Mouse (Mus musculus) 3134 (cell line): ENCODE data around the gene Fam208b.

ENCODE experiments used
- DNase-seq: peaks from one replicate; pipeline ENCODE4 v3.0.0-alpha.2; 2011; ENCODE audit warnings: low spot score; ENCODE audit not compliant: insufficient read length; ENCODE audit errors: extremely low read depth

Fam208b gene

GRCm38 (mm10) chr13:3610795-3611438 is at the start of gene Fam208b:
TSS of gene Fam208b (minus strand) at chr13:3611108.
- peak; percentile 97 for DNase-seq

DNA sequence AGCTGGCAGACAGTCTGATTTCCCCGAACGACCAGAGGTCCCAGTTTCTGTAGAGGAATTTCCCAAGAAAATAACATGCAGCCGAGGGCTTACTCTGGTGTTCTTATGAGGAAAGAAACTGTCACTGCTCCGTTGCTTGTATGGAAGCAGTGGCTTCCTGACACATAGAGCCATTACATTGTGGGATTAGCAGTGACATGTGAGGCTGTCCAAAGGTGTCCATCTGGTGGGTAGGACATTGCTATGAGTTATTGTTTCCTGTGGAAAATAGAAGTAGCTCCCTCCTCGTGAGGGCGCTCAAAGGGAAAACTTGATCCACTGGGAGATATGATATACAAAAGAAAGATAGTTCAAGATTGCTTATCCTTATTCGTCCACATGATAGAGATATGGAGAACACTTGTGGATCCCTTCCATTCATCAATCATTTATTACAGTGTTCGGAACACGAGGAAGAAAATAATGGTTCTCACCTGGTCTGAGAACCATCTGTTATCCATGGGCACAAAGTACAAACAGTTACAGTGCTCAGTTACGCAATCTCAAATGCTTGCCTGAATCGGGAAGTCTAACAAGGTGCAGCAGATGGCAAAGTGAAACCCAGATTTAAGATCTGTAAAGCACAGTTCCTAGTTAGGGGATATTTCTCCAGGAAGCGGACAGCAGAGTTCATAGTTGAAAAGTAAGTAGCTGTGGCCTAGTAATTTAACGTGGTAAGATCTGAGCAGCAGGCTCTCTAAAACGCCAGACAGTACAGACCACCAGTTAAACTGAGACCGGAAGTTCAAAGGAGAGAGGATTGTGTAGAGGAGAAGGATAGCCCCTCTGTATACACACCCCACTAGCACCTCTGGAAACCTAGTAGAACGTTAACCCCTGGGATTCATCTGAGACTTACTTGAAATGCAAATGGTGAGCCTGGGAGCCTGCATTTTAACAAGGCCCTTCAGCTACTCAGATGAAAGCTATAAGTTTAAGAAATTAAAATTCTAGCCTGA is 48.6 kb upstream of the Fam208b start:
- DNase-seq, result no peak

DNA sequence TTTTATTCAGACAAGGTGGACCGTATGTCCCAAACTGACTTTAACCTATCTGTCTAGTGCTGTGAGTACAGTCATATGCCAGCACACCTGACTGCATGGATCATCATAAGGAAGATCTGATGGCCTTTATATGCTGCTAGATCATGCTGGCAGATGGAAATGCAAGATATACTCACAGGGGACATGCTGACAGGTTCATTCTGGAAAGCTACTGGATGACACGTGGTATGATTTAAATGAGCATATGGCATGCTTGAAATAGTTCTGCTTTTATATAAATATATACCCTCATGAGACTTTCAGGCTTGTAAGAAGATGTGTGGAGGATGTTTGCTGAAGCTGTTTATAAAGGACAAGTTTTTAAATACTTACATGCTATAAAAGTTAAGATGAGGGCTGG is 43.5 kb upstream of the Fam208b start:
- DNase-seq, result no peak

DNA sequence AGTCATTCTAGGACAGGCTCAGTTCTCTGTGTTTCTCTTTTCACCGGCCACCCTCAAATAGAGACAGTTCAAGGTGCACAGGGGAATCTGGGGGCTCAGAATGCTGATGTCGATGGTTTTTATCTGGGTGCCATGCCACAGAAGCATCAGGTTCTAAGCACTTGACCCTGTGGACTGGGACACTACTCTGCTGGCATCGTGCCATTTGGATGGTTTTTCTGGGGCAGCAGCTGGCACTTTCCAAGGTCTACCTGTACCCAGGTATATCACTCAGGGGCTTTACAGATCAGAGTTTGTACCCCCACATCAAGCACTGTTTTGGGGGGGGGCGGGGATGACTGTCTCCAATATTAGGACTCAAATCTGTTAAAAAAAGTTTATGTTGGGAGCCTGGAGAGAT is 39.7 kb upstream of the Fam208b start:
- no peak for DNase-seq

GRCm38 (mm10) chr13:3646566-3646965 is 35.7 kb upstream of the Fam208b start:
- no peak for DNase-seq

DNA sequence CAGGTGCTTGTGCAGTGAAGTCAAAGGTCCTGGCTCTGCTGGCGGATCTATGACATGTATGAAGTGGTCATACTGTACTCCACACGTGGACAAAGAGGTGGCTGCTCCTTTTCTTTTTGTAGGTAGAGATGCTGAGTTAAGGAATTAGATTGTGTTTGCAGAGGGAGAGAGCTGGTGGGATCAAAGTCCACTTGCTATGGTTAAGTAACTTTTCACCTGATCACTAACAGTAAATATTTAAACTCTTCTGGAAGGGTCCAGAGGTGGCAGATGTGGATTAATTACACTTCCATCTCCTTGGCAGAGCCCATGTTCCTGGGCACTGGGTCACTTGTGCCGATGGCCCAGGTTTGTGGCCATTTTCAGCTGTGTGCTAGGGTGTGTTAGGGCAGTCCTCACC is 35.0 kb upstream of the Fam208b start:
- no peak for DNase-seq

DNA sequence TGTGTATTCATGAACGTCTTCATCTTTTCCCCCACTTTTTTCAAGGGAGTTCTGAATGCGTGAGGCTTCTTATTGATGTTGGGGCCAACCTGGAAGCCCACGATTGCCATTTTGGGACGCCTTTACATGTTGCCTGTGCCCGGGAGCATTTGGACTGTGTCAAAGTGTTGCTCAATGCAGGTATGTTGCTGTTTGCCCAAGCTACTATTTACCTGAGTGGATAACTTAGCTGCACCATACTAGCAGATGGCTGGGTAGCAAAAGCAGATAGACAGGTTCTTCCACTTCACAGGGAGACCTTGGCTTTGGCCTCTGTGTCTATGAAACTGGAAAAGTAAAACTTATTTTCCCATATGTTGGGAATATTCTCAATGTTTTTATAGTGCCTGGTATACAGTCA is 34.0 kb upstream of the Fam208b start:
- no peak for DNase-seq

- DNase-seq, result no peak
Measured at GRCm38 (mm10) chr13:3642538-3642937, 31.6 kb upstream of the Fam208b start.

DNA sequence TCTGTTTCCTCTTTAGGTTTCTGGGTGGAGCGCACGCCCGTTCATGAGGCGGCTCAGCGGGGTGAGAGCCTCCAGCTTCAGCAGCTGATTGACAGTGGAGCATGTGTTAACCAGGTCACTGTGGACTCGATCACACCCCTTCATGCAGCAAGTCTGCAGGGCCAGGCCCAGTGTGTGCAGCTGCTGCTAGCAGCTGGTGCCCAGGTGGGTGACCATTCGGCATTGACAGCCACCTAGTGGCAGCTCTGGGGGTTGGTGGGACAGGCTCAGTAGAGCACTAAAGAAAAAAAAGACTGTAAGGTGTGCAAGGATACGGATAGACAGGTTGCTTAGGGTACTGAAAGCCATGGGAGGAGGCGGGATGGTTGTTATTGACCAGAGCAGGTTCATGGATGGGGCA is 31.1 kb upstream of the Fam208b start:
- DNase-seq, result peak; percentile 15

GRCm38 (mm10) chr13:3636797-3637196 is 25.9 kb upstream of the Fam208b start:
- DNase-seq, result peak; percentile 14

DNA sequence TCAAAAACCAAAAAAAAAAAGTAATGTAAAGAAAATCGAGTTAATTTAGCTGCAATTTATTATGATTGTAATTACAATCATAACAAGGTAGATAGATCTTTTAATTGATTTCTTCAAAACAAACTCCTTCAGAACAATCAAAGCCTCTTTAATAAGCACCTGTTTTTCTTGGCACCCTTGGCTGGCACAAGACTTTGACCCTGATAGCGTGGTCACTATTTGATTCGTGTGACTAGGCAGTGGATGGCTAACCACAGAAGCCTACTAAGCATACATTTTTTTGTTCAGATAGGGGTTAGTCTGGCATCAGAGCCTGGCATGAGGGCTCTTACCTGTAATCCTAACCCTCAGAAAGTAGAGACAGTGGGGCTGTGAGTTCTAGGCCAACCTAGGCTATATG is 24.2 kb upstream of the Fam208b start:
- no peak for DNase-seq

DNA sequence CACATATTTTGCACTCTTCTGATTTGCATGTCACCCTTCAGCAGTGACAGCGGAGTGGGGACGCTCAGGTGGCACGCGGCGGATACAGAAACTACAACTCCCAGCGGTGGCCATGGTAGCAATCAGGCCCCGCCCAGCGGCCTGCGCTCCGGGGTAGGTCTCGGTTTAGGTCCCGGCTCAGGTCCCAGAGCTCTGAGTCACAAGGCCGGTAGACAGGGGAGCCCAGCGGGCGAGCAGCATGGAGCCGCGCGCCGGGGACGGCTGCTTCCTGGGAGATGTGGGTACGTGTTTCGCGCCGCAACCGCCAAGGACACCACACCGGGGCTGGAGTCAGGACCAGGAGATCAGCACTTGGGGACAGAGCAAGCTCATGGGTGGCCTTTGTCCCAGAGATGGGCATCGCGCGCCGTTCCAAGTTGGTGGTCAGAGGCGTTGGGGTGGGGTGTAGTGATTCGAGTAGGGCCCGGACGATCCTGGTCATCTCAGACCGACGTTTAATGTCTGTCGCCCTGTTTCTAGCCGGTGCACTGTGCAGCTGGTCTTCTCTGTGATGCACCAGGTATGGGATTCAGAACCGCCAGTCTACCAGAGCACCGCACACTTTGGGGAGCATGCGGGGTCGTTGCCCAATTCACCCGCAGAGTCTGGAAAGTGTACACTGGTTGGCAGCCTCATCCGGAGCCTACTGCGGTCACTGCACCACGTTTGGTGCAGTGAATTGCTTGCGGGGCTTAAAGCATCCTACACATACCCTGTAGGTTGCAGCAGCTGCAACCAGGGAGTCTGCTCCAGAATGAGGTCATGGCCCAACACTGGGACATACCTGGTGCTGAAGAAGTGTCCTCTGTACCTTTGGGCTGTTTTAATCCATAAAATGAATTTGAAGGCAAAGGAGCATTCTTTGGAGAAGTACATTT is 23.2 kb upstream of the Fam208b start, which contains the start of gene Asb13:
Asb13 (plus strand) TSS at position 138 of the 917 bp plus-strand sequence.
- peak; percentile 91 for DNase-seq

DNA sequence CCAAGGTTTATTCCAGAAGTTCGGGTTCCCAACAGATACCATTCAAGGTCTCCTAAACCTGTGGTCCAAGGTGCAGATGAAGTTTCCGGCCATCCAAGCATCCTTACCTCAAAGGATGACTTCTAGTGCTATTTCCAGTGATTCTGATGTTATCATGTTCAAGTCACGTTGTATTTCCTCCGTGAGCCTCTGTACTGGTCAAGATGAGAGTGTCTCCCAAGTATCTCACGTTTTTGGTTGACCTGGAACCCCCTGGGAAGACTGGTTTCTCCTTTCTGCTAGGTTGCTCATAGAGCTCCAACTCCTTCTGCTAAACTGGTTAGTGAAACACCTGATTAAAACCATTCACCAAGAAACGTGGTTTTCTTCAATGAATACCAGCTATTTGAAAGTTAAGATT is 22.2 kb upstream of the Fam208b start:
- DNase-seq, result no peak

DNA sequence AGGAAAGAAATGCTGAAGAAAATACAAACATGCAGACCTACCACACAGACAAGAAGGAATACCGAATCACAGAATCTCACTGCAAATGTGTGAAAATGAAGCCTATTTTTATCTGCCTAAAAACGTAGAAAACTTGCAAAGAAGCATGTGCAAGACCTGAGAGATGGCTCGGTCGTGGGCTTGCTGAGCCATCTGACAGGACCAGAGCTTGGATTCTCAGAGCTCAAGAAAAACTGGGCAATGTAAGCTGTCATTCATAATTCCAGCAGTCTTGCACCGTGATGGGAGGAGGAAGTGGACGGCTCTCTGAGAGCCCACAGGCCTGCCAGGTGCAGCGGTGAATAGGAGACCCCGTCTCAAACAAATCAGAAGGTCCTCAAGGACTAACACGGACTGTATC is 21.6 kb upstream of the Fam208b start:
- DNase-seq, result no peak

DNA sequence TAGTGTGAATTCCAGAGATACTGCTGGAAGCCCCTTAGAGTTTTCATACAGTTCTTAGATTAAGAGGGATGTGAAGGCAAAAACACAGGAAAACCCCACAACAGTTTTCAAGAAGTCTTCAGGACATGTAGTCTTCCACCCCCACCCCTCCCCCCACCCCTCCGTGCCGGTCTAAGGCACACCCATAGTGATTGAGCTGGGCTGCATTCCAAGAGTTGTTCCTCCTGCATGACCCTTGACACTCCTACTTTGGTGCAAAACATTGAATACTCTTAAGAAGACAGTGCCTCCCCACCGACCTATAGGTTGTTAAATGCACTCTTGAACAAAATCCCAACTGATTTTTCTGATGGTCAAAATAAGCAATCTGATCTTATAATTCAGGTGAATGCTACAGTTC is 17.2 kb upstream of the Fam208b start:
- no peak for DNase-seq

- DNase-seq, result no peak
Measured at GRCm38 (mm10) chr13:3627139-3627538, 16.2 kb upstream of the Fam208b start.

DNA sequence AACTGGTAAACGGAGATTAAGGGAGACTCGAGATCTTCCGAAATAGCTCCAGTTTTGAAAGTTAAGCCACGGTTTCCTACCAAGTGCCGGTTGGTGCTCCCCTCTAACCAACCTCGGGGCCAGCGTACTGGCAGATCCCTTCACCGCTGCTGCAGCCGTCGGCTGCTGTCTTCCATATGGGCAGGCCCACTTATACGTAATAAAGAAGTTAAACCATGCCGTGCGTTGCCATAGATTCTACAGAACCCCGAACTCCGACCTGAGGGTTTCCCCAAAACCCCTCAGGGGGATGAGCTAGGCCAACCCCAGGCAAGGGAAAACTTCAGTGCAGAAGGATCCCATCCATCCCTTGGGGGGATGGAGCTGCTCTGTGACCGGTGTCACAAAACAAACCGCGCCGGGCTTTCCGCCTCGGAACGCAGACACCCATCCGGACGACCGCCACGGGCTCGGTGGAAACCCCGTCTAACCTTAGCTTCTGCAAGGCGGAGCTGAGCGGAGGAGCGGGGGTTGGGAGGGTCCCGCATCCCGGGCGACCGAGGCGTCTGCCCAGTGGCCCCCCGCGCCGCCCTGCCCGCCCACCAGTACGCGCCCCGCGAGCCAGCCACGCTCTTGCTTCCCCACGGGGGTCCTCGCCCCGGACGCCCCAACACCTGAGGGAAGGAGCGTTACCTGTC is 652 bp downstream of the Fam208b start:
- DNase-seq, result peak; percentile 71

DNA sequence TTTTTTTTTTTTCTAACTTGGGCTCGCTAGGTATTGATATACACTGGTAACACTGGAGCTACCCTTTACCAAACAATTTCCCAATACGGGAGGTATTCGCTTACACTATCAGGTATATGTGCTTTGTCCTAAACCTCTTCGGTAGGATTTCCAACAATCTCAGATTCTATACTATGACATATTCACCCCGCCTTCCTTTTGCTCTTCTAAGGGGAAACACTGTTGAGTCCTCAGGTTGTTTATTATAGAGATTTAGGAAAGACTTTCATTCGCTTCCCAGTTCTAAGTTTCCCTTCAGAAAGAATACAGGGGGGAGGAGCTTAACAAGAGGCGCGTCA is 1.2 kb downstream of the Fam208b start:
- no peak for DNase-seq

DNA sequence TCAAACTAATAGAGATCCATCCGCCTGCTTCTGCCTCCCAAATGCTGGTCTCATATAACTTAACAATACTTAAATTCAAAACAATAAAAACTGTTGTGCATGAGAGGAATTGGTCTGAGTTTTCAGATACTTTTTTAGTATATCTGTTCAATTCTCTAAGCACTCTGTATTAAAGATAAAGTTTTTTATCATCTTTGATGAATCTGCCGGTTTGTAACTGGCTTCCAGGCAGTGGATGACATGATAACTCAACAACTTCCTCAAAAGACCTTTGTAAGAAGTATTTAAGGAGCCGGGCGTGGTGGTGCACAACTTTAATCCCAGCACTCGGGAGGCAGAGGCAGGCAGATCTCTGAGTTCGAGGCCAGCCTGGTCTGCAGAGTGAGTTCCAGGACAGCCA is 14.7 kb downstream of the Fam208b start:
- no peak for DNase-seq

- no peak for DNase-seq
Measured at GRCm38 (mm10) chr13:3594311-3594710, 16.6 kb downstream of the Fam208b start.
